Mouse (Mus musculus) cerebellum, adult 2 months (tissue): ENCODE measurements around the gene Tcl1b5.

Experiments used
- CTCF ChIP-seq: fragments of 200-500 bp; IDR thresholded peaks from 2 replicates; pipeline ENCODE4 v1.5.1; 2011; ENCODE audit warnings: low read depth, mild to moderate bottlenecking, control low read depth, low read length, moderate library complexity, borderline replicate concordance; ENCODE audit not compliant: insufficient read depth
- POLR2A ChIP-seq: fragments of 200-500 bp; IDR thresholded peaks from 2 replicates; pipeline ENCODE4 v1.6.1; 2011; ENCODE audit warnings: low read length, control low read depth, borderline replicate concordance; ENCODE audit not compliant: insufficient read depth

GRCm38 (mm10) chr12:105224621-105225320, 48.6 kb downstream of the Tcl1b5 start:
- TF ChIP-seq CTCF (no peak), POLR2A (no peak)
